Comparison of ENCODE assay signal across 8 mouse cellular contexts in the genomic region with DNA sequence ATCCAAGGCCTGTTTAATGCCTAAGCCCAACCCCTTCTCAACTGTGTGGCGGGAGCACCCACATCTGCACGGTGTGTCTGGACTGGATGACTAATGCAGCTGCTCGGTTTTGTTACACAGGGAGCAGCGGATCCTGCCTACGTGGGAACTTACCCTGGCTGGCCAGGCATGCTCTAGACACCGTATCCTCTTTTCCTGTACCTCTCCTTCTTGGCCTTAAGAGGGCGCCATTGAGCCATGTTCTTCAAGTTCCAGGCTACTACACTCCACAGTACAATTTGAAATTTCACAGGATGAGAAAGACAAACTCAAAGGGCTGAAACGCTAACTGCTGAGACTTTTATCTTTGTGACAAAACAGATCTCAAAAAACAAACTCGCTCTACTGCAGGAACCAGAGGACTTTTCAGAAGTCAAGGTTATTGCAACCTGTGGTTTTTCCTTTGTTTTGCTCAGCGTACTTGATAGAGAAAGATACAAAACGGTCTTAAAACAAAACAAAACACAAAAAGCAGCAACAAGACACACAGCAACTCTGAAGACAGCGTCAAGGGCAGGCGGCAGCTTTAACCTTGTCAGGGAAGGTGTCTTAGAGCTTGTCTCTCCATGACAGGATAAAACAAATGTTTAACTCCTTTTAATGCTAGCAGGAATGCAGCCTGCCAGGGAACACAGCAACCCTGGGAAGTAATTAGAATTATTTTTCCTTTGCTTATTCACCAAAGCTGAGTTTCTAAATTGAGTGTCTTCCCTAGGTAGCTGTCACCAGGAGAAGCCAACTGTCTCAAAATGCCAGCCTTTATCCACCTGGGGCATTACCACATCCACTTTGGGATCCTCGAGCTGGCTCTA. TPM values are rescaled to one million over a fixed set of nuclear protein-coding genes. Genes with fewer than 3 reads are reported as not detected.
DNase-seq lines count a peak whose midpoint lies in the region; ATAC-seq and TF ChIP-seq lines count a peak whose summit lies in the region.

No protein-coding gene starts in this region.

- no peak overlapping the region for H3K9ac ChIP-seq in MEL (ENCODE audit: control insufficient read depth, low read depth, low read length, poor library complexity, severe bottlenecking)
- H3K9ac ChIP-seq in forebrain, embryonic 14.5 days (ENCODE audit: low read length) = no peak overlapping the region
- H3K9ac ChIP-seq in liver, embryonic 14.5 days (replicated peaks) = no peak overlapping the region

- DNase-seq in MEL (ENCODE audit: low read depth, low spot score) = peak; percentile 92
- peak; percentile 9 for DNase-seq in cerebellum, adult 11 months
- peak; percentile 91 for DNase-seq in forebrain, embryonic 14.5 days (ENCODE audit: low spot score)
- DNase-seq in heart, postnatal 14 days = peak; percentile 67 to 80
- peak; percentile 58 to 75 for DNase-seq in kidney, postnatal 4 days
- peak; percentile 66 to 68 (median 68) for DNase-seq in liver, embryonic 14.5 days (ENCODE audit: low read depth in 3 of 3, low spot score in 3 of 3)
- peak; percentile 66 for DNase-seq in neural tube, embryonic 10.5 days (ENCODE audit: extremely low spot score, low spot score)

- TF ChIP-seq POLR2A in MEL (IDR thresholded peaks at IDR 0.05; ENCODE audit: control insufficient read depth in 1 of 2, insufficient read depth in 1 of 2, low read depth in 1 of 2, low read length in 2 of 2, poor library complexity in 1 of 2) = no peak
- no peak for TF ChIP-seq POLR2A in testis, adult 2 months (IDR thresholded peaks at IDR 0.05; ENCODE audit: control insufficient read depth, low read depth, low read length)

- no peaks in the 10 kb centered on the region for H3K79me2 ChIP-seq in MEL (ENCODE audit: control insufficient read depth, insufficient read depth, low read length, poor library complexity)

- TF ChIP-seq CTCF in MEL (IDR thresholded peaks at IDR 0.05 in 2 of 3, conservative IDR thresholded peaks at IDR 0.05 in 1 of 3; ENCODE audit: control insufficient read depth in 1 of 3, insufficient read depth in 1 of 3, low read depth in 2 of 3, low read length in 3 of 3, poor library complexity in 1 of 3, severe bottlenecking in 1 of 3) = peak; percentile 65 to 98 (median 81)
- TF ChIP-seq CTCF in liver, embryonic 14.5 days (IDR thresholded peaks at IDR 0.05; ENCODE audit: low read depth) = peak; percentile 91
- TF ChIP-seq CTCF in testis, adult 2 months (IDR thresholded peaks at IDR 0.05; ENCODE audit: control insufficient read depth, insufficient read depth, insufficient replicate concordance, low read depth, low read length) = peak; percentile 84; the same call in 1 of the 2 replicates

- no peaks in the 10 kb centered on the region; a peak in 1 of 4 replicates for H3K36me3 ChIP-seq in MEL (ENCODE audit: control insufficient read depth in 1 of 2, insufficient read depth in 2 of 2, low read length in 2 of 2)
- H3K36me3 ChIP-seq in forebrain, embryonic 14.5 days (ENCODE audit: control insufficient read depth, insufficient read depth, low read length) = no peaks in the 10 kb centered on the region
- H3K36me3 ChIP-seq in liver, embryonic 14.5 days (replicated peaks; ENCODE audit: control insufficient read depth, insufficient read depth, low read depth) = no peaks in the 10 kb centered on the region
- H3K36me3 ChIP-seq in testis, adult 2 months (ENCODE audit: control insufficient read depth, insufficient read depth, low read length) = no peaks in the 10 kb centered on the region

- peak; percentile 99 for TF ChIP-seq RAD21 in MEL (IDR thresholded peaks at IDR 0.05; ENCODE audit: low read depth, low read length)

- no peak overlapping the region for H3K27ac ChIP-seq in MEL (ENCODE audit: control insufficient read depth, low read depth, low read length)
- no peak overlapping the region for H3K27ac ChIP-seq in forebrain, embryonic 14.5 days (ENCODE audit: low read depth, low read length)
- H3K27ac ChIP-seq in liver, embryonic 14.5 days = no peak overlapping the region
- no peak overlapping the region for H3K27ac ChIP-seq in testis, adult 2 months (ENCODE audit: control insufficient read depth, insufficient read depth, low read depth, low read length)

- H3K9me3 ChIP-seq in MEL (replicated peaks; ENCODE audit: insufficient read depth, low read length) = no peaks in the 10 kb centered on the region
- no peaks in the 10 kb centered on the region for H3K9me3 ChIP-seq in forebrain, embryonic 14.5 days (replicated peaks; ENCODE audit: control insufficient read depth, low read length)
- no peaks in the 10 kb centered on the region for H3K9me3 ChIP-seq in liver, embryonic 14.5 days (ENCODE audit: control insufficient read depth, low read length)

- H3K4me2 ChIP-seq in forebrain, embryonic 14.5 days (ENCODE audit: low read length) = no peak overlapping the region
- no peak overlapping the region for H3K4me2 ChIP-seq in liver, embryonic 14.5 days (ENCODE audit: low read depth)

- no peaks in the 10 kb centered on the region; a peak in 1 of 4 replicates for H3K27me3 ChIP-seq in MEL (ENCODE audit: control insufficient read depth in 1 of 2, insufficient read depth in 2 of 2, low read length in 2 of 2)
- peaks cover 5% of the 10 kb centered on the region; the same call in 1 of the 2 replicates for H3K27me3 ChIP-seq in forebrain, embryonic 14.5 days (replicated peaks; ENCODE audit: control insufficient read depth, insufficient read depth, low read length)
- H3K27me3 ChIP-seq in liver, embryonic 14.5 days (ENCODE audit: control insufficient read depth, insufficient read depth, low read length) = no peaks in the 10 kb centered on the region
- no peaks in the 10 kb centered on the region for H3K27me3 ChIP-seq in testis, adult 2 months (ENCODE audit: control insufficient read depth, insufficient read depth, low read length)

- intact Hi-C loops in heart, postnatal 14 days (cut with DNase I) = loop anchor here (1.0 to 5.0 kb wide), 6 partner anchors 79 to 655 kb away; no protein-coding TSS in a partner anchor

- no peak for TF ChIP-seq EP300 in MEL (IDR thresholded peaks at IDR 0.05; ENCODE audit: low read depth in 1 of 2, low read length in 2 of 2)
- peak; percentile 11; the same call in 1 of the 2 replicates for TF ChIP-seq EP300 in liver, embryonic 14.5 days (IDR thresholded peaks at IDR 0.05; ENCODE audit: low read depth)

- WGBS in forebrain, embryonic 14.5 days = 10% methylated on average over 14 of the region's 14 CpGs
- WGBS in liver, embryonic 14.5 days (ENCODE audit: insufficient replicate concordance) = 11% methylated on average over 14 of the region's 14 CpGs

- ATAC-seq in forebrain, embryonic 14.5 days = peak; percentile 76
- ATAC-seq in liver, embryonic 14.5 days (ENCODE audit: insufficient read depth) = peak; percentile 73

- no peaks in the 10 kb centered on the region for H3K4me1 ChIP-seq in MEL (ENCODE audit: control insufficient read depth in 1 of 2, insufficient read depth in 2 of 2, low read length in 2 of 2)
- H3K4me1 ChIP-seq in forebrain, embryonic 14.5 days (ENCODE audit: control insufficient read depth, insufficient read depth, low read length) = no peaks in the 10 kb centered on the region
- no peaks in the 10 kb centered on the region; a peak in 1 of 4 replicates for H3K4me1 ChIP-seq in liver, embryonic 14.5 days (replicated peaks; ENCODE audit: control insufficient read depth in 2 of 2, insufficient read depth in 2 of 2, low read length in 1 of 2)
- H3K4me1 ChIP-seq in testis, adult 2 months (ENCODE audit: control insufficient read depth, insufficient read depth, low read length) = peaks cover 2% of the 10 kb centered on the region; the same call in 1 of the 2 replicates

- H3K4me3 ChIP-seq in MEL (ENCODE audit: control insufficient read depth in 1 of 2, insufficient read depth in 1 of 2, low read depth in 2 of 2, low read length in 2 of 2) = 0 out of 4 replicates have a peak overlapping the region, but pooled peaks of 1 of the 2 experiments have one; percentile 4
- H3K4me3 ChIP-seq in forebrain, embryonic 14.5 days (ENCODE audit: low read depth, low read length) = no peak overlapping the region
- no peak overlapping the region for H3K4me3 ChIP-seq in liver, embryonic 14.5 days (ENCODE audit: insufficient read depth in 1 of 2, low read depth in 2 of 2, low read length in 2 of 2)
- no peak overlapping the region for H3K4me3 ChIP-seq in testis, adult 2 months (ENCODE audit: control insufficient read depth, low read depth, low read length)

TF ChIP-seq in MEL, 35 proteins besides CTCF, POLR2A, EP300 and RAD21:
- 0 out of 2 replicates have a peak, but pooled peaks have one; percentile 15 for TF ChIP-seq SIN3A (IDR thresholded peaks at IDR 0.05; ENCODE audit: low read length)
- no peak for TF ChIP-seq CHD1 (IDR thresholded peaks at IDR 0.05; ENCODE audit: low read depth, low read length)
- TF ChIP-seq TBP (IDR thresholded peaks at IDR 0.05; ENCODE audit: low read depth, low read length) = no peak
- TF ChIP-seq KAT2A (conservative IDR thresholded peaks at IDR 0.05; ENCODE audit: low read depth, low read length) = no peak
- 0 out of 2 replicates have a peak, but pooled peaks have one; percentile 35 for TF ChIP-seq ZKSCAN1 (IDR thresholded peaks at IDR 0.05; ENCODE audit: low read depth, low read length)
- no peak for TF ChIP-seq NELFE (IDR thresholded peaks at IDR 0.05; ENCODE audit: low read depth, low read length)
- peak; percentile 97 for TF ChIP-seq SMC3 (IDR thresholded peaks at IDR 0.05; ENCODE audit: low read depth, low read length)
- TF ChIP-seq ZC3H11A (IDR thresholded peaks at IDR 0.05; ENCODE audit: low read depth, low read length) = peak; percentile 98
- no peak for TF ChIP-seq ZNF384 (IDR thresholded peaks at IDR 0.05; ENCODE audit: low read depth, low read length)
TF ChIP-seq in MEL: peak in this region for 4.

RNA-seq across cellular contexts. Expression of gene Ets1, which starts 44.1 kb away (rescaled TPM):
- 0.19 and 0.59 TPM in 2 replicates for total RNA-seq in MEL (2012; rRNA removed)
- polyA plus RNA-seq in MEL (2012; ENCODE audit: insufficient read depth in 1 of 2, insufficient read length in 2 of 2, low read depth in 1 of 2, low replicate concordance in 2 of 2, missing spikeins in 1 of 2) = under 1 TPM in 1 of 2 experiments, not detected in 1; 0.10 TPM
- polyA plus RNA-seq in forebrain, embryonic 14.5 days (2014; fragmentation: Nextera tagmentation; extraction: Ambion mirVana) = 14.5 and 18.1 TPM in 2 replicates
- total RNA-seq in heart, postnatal 14 days (2021) = 100 to 1,000 TPM in 1 of 2 experiments, 10 to 100 TPM in 1; 88.9 to 111 TPM
- polyA plus RNA-seq in liver, embryonic 14.5 days (2012; rRNA removed) = 3.5 and 4.4 TPM in 2 replicates
- polyA plus RNA-seq in liver, embryonic 14.5 days (2014; fragmentation: Nextera tagmentation; extraction: Ambion mirVana) = 8.0 and 8.3 TPM in 2 replicates
- polyA plus RNA-seq in testis, adult 2 months (2012; rRNA removed) = 0.90 and 1.1 TPM in 2 replicates

RNA-seq across cellular contexts. Expression of gene Fli1, which starts 49.3 kb away (rescaled TPM):
- total RNA-seq in MEL (2012; rRNA removed) = 22.1 and 24.3 TPM in 2 replicates
- polyA plus RNA-seq in MEL (2012; ENCODE audit: insufficient read depth in 1 of 2, insufficient read length in 2 of 2, low read depth in 1 of 2, low replicate concordance in 2 of 2, missing spikeins in 1 of 2) = 100 to 1,000 TPM in 1 of 2 experiments, 10 to 100 TPM in 1; 13.8 to 171 TPM
- 5.5 and 6.2 TPM in 2 replicates for polyA plus RNA-seq in forebrain, embryonic 14.5 days (2014; fragmentation: Nextera tagmentation; extraction: Ambion mirVana)
- total RNA-seq in heart, postnatal 14 days (2021) = 10 to 100 TPM; 37.0 to 41.0 TPM
- polyA plus RNA-seq in liver, embryonic 14.5 days (2012; rRNA removed) = 2.0 and 2.5 TPM in 2 replicates
- polyA plus RNA-seq in liver, embryonic 14.5 days (2014; fragmentation: Nextera tagmentation; extraction: Ambion mirVana) = 6.2 and 6.9 TPM in 2 replicates
- polyA plus RNA-seq in testis, adult 2 months (2012; rRNA removed) = 0.47 and 0.51 TPM in 2 replicates

Comparison
In these comparisons a context has a peak if more than half of its experiments do, and no peak if none do; other contexts are left out.
1. DNase-seq: peak in every context shown above with its lines; median percentile 92 in MEL; 91 in forebrain, embryonic 14.5 days; 74 in heart, postnatal 14 days; 68 in liver, embryonic 14.5 days; 66 in kidney, postnatal 4 days; 66 in neural tube, embryonic 10.5 days; 9 in cerebellum, adult 11 months.